Mouse (Mus musculus) MEL (cell line): ENCODE results near the gene Pxk. TPM values are rescaled to one million over a fixed set of nuclear protein-coding genes. Genes with fewer than 3 reads are reported as not detected.

Experiments
- DNase-seq: peaks from one replicate; pipeline ENCODE4 v3.0.0; 2011; ENCODE audit warnings: low read depth, low spot score
- H3K27ac ChIP-seq: 2 replicates; pipeline ENCODE4 v1.5.1; 2012; ENCODE audit warnings: low read depth, mild to moderate bottlenecking, control low read depth, low read length, moderate library complexity; ENCODE audit not compliant: control insufficient read depth
- H3K27me3 ChIP-seq, 2 experiments: fragments of 150-350 bp in 1 of 2; sonication (generic) in 1 of 2; 2 replicates each; pipeline ENCODE4 v1.6.1; 2012; ENCODE audit warnings: low read length in 2 of 2, mild to moderate bottlenecking in 2 of 2, improper control_type of control experiment in 1 of 2, moderate library complexity in 1 of 2; ENCODE audit not compliant: insufficient read depth in 2 of 2, control insufficient read depth in 1 of 2
- H3K36me3 ChIP-seq, 2 experiments: 2 replicates each; pipeline ENCODE4 v1.6.1; 2012 to 2014; ENCODE audit warnings: low read length in 2 of 2, improper control_type of control experiment in 1 of 2, inconsistent platforms in 1 of 2, mild to moderate bottlenecking in 1 of 2; ENCODE audit not compliant: insufficient read depth in 2 of 2, control insufficient read depth in 1 of 2
- H3K4me1 ChIP-seq, 2 experiments: fragments of 150-350 bp in 1 of 2; sonication (generic) in 1 of 2; 2 replicates each; pipeline ENCODE4 v1.6.1; 2012; ENCODE audit warnings: low read length in 2 of 2, improper control_type of control experiment in 1 of 2, mild to moderate bottlenecking in 1 of 2; ENCODE audit not compliant: insufficient read depth in 2 of 2, control insufficient read depth in 1 of 2
- H3K4me3 ChIP-seq, 2 experiments: fragments of 150-350 bp in 1 of 2; sonication (generic) in 1 of 2; 2 replicates each; pipeline ENCODE4 v1.5.1; 2012; ENCODE audit warnings: low read depth in 2 of 2, low read length in 2 of 2, mild to moderate bottlenecking in 2 of 2, moderate library complexity in 2 of 2, control low read depth in 1 of 2, improper control_type of control experiment in 1 of 2; ENCODE audit not compliant: control insufficient read depth in 1 of 2, insufficient read depth in 1 of 2
- H3K79me2 ChIP-seq: 2 replicates; pipeline ENCODE4 v1.6.1; 2012; ENCODE audit warnings: mild to moderate bottlenecking, low read length, moderate library complexity; ENCODE audit not compliant: control insufficient read depth, poor library complexity, insufficient read depth
- H3K9ac ChIP-seq: 2 replicates; pipeline ENCODE4 v1.6.1; 2012; ENCODE audit warnings: low read depth, mild to moderate bottlenecking, control low read depth, low read length, moderate library complexity; ENCODE audit not compliant: control insufficient read depth, poor library complexity, severe bottlenecking
- H3K9me3 ChIP-seq: fragments of 150-350 bp; sonication (generic); replicated peaks from 2 replicates; pipeline ENCODE4 v1.6.1; 2012; ENCODE audit warnings: mild to moderate bottlenecking, low read length, improper control_type of control experiment, moderate library complexity; ENCODE audit not compliant: insufficient read depth
- BHLHE40 ChIP-seq: IDR thresholded peaks from 2 replicates; pipeline ENCODE4 v1.6.1; 2012; ENCODE audit warnings: low read depth, mild to moderate bottlenecking, inconsistent platforms, low read length, improper control_type of control experiment, borderline replicate concordance
- CTCF ChIP-seq, 3 experiments: IDR thresholded peaks in 2 of 3; conservative IDR thresholded peaks in 1 of 3; 2 replicates each; pipeline ENCODE4 v1.5.1; 2011 to 2012; ENCODE audit warnings: low read length in 3 of 3, low read depth in 2 of 3, mild to moderate bottlenecking in 2 of 3, improper control_type of control experiment in 1 of 3, inconsistent platforms in 1 of 3, mixed read lengths in 1 of 3, moderate library complexity in 1 of 3; ENCODE audit not compliant: control insufficient read depth in 1 of 3, insufficient read depth in 1 of 3, poor library complexity in 1 of 3, severe bottlenecking in 1 of 3
- ETS1 ChIP-seq: IDR thresholded peaks from 2 replicates; pipeline ENCODE4 v1.6.1; 2012; ENCODE audit warnings: low read depth, mild to moderate bottlenecking, inconsistent platforms, low read length, improper control_type of control experiment, moderate library complexity
- GABPA ChIP-seq: IDR thresholded peaks from 2 replicates; pipeline ENCODE4 v1.6.1; 2012; ENCODE audit warnings: low read depth, mild to moderate bottlenecking, inconsistent platforms, low read length, improper control_type of control experiment, moderate library complexity
- HCFC1 ChIP-seq: IDR thresholded peaks from 2 replicates; pipeline ENCODE4 v1.6.1; 2012; ENCODE audit warnings: low read depth, mild to moderate bottlenecking, inconsistent platforms, low read length, improper control_type of control experiment, moderate library complexity
- JUND ChIP-seq: IDR thresholded peaks from 2 replicates; pipeline ENCODE4 v1.6.1; 2011; ENCODE audit warnings: low read depth, mild to moderate bottlenecking, improper control_type of control experiment, low read length
- MAFK ChIP-seq: IDR thresholded peaks from 2 replicates; pipeline ENCODE4 v1.6.1; 2011; ENCODE audit warnings: low read depth, mild to moderate bottlenecking, low read length, improper control_type of control experiment, borderline replicate concordance
- NELFE ChIP-seq: IDR thresholded peaks from 2 replicates; pipeline ENCODE4 v1.6.1; 2011; ENCODE audit warnings: low read depth, low read length, improper control_type of control experiment
- POLR2A ChIP-seq, 2 experiments: IDR thresholded peaks; 2 replicates each; pipeline ENCODE4 v1.6.1; 2011 to 2012; ENCODE audit warnings: low read length in 2 of 2, mild to moderate bottlenecking in 2 of 2, control low read depth in 1 of 2, improper control_type of control experiment in 1 of 2, low read depth in 1 of 2, moderate library complexity in 1 of 2; ENCODE audit not compliant: control insufficient read depth in 1 of 2, insufficient read depth in 1 of 2, poor library complexity in 1 of 2
- POLR2AphosphoS2 ChIP-seq: IDR thresholded peaks from 2 replicates; pipeline ENCODE4 v1.6.1; 2011; ENCODE audit warnings: low read length, improper control_type of control experiment
- RCOR1 ChIP-seq: IDR thresholded peaks from 2 replicates; pipeline ENCODE4 v1.6.1; 2012; ENCODE audit warnings: low read depth, mild to moderate bottlenecking, inconsistent platforms, low read length, improper control_type of control experiment
- TAL1 ChIP-seq: IDR thresholded peaks from 2 replicates; pipeline ENCODE4 v1.6.1; 2012; ENCODE audit warnings: mild to moderate bottlenecking, inconsistent platforms, low read length, moderate library complexity, mixed read lengths
- UBTF ChIP-seq: IDR thresholded peaks from 2 replicates; pipeline ENCODE4 v1.6.1; 2012; ENCODE audit warnings: low read depth, mild to moderate bottlenecking, inconsistent platforms, low read length, improper control_type of control experiment, moderate library complexity, borderline replicate concordance; ENCODE audit not compliant: insufficient read depth
- USF1 ChIP-seq: IDR thresholded peaks from 2 replicates; pipeline ENCODE4 v1.6.1; 2014; ENCODE audit warnings: low read depth, mild to moderate bottlenecking, inconsistent platforms, low read length, improper control_type of control experiment, moderate library complexity
- ZC3H11A ChIP-seq: IDR thresholded peaks from 2 replicates; pipeline ENCODE4 v1.6.1; 2012; ENCODE audit warnings: low read depth, mild to moderate bottlenecking, inconsistent platforms, low read length, improper control_type of control experiment
- polyA plus RNA-seq, 2 experiments: library from polyadenylated mRNA; stranded (reverse) in 1 of 2; unstranded in 1 of 2; fragments of >175 nt in 1 of 2; fragments of >200 nt in 1 of 2; gene quantifications; 2 replicates each; pipeline versions ENCODE4 v1.2.1 to v1.2.4; 2012; ENCODE audit warnings: low replicate concordance in 2 of 2, low read depth in 1 of 2; ENCODE audit not compliant: insufficient read length in 2 of 2, insufficient read depth in 1 of 2, missing spikeins in 1 of 2
- total RNA-seq: library from RNA; depleted of rRNA; stranded (reverse); fragments of 300-350 nt; gene quantifications from 2 replicates; pipeline ENCODE4 v1.2.3, GENCODE M21; 2012

The Pxk gene
- total and polyA plus RNA-seq, 3 experiments = 5.9 to 12.9 TPM; not detected in 1

- Histone ChIP-seq H3K4me1 (peaks cover 0 to 5% of the 10 kb centered on the region in 2 experiments; a peak in 1 of 4 replicates), H3K36me3 (peaks cover 0 to 2% of the 10 kb centered on the region in 2 experiments; a peak in 1 of 4 replicates), H3K4me3 (no peak overlapping the region), H3K79me2 (no peaks in the 10 kb centered on the region), H3K9ac (no peak overlapping the region), H3K27me3 (no peaks in the 10 kb centered on the region), H3K27ac (no peak overlapping the region), H3K9me3 (no peaks in the 10 kb centered on the region)
- DNase-seq = no peak
- TF ChIP-seq ETS1 (no peak), POLR2A (IDR thresholded peaks at IDR 0.05; ENCODE audit: control insufficient read depth in 1 of 2, insufficient read depth in 1 of 2, low read depth in 1 of 2, low read length in 2 of 2, poor library complexity in 1 of 2) (no peak), JUND (no peak), POLR2AphosphoS2 (no peak), TAL1 (no peak), HCFC1 (no peak), NELFE (no peak), GABPA (no peak), ZC3H11A (no peak), RCOR1 (no peak), MAFK (no peak), CTCF (IDR thresholded peaks at IDR 0.05 in 2 of 3, conservative IDR thresholded peaks at IDR 0.05 in 1 of 3; ENCODE audit: control insufficient read depth in 1 of 3, insufficient read depth in 1 of 3, low read depth in 2 of 3, low read length in 3 of 3, poor library complexity in 1 of 3, severe bottlenecking in 1 of 3) (no peak), UBTF (no peak), USF1 (no peak)
Observed at GRCm38 (mm10) chr14:8124046-8124881, 26.3 kb downstream of the Pxk start.

DNA sequence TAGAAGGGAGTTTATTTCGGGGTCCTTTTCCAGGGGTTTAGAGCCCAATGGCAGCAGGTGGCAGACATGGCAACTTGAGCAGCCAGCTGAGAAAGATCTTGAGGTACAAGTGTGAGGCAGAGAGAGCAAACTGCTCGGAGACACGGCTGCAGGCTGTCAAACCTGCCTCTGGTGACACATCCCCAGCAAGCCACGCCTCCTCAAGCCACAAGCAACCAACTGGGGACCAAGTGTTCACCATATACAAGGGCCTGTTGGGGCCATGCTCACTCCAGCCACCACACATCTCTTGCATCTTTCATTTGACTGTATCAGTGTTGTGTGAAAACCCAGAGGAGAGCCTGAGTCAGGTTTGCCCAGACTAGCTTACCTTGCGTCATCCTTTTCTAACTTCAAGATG, 30.0 kb downstream of the Pxk start:
- no peaks in the 10 kb centered on the region for H3K9me3 ChIP-seq
- no peak for TF ChIP-seq BHLHE40
- TF ChIP-seq, all 39 proteins: peak for 0
- DNase-seq = no peak
- Histone ChIP-seq H3K27ac (no peak overlapping the region), H3K4me3 (no peak overlapping the region), H3K79me2 (no peaks in the 10 kb centered on the region), H3K4me1 (no peaks in the 10 kb centered on the region), H3K9ac (no peak overlapping the region), H3K27me3 (no peaks in the 10 kb centered on the region), H3K36me3 (no peaks in the 10 kb centered on the region)
